Mouse (Mus musculus): Measurements from ENCODE around the gene Aqp5. TPM values are rescaled to one million over a fixed set of nuclear protein-coding genes. Genes with fewer than 3 reads are reported as not detected.

The Aqp5 gene
- polyA plus RNA-seq, 1 experiment from 2014 or later: 0.27 TPM

DNA sequence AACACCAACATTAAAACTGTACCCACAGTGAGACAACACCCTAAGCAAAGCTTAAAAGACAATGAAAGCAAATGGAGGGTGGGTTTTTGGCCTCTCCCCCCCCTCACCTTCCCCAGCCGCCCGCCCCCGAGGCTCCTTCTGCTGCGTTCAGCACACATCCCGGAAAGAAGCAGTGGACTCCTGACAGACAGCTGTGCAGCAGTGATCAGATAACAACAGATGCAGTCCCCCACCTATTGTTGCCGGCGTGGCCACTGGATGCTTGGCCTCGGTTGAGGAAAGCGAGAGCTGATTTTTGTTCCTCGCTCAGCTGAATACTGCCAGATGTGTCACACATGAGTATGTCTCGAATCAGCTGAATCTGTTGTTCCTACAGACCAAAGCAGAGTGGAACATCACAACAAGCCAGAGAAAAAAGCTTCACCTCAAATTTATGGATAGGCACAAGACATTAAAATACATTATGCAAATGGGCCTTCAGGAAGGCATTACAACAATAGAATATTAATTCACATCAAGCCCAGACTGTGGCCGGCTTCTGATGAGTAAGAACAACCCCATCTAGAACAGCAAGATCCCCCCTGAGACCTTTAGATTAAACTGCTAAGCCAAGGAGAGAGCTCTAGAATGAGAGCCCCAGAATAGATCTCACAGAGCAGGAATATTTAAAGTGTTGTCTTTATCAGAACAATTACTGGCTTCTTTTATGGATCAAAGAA lies 47.0 kb downstream of the Aqp5 start:
- no peak overlapping the region for H3K4me3 ChIP-seq (ENCODE audit: low read depth, low read length)
- no peaks in the 10 kb centered on the region for H3K4me1 ChIP-seq (ENCODE audit: control insufficient read depth, insufficient read depth, low read length)
- ATAC-seq (ENCODE audit: insufficient read depth, low FRiP score, low TSS enrichment) (no peak), DNase-seq (ENCODE audit: low spot score) (peak; percentile 44)
- no peaks in the 10 kb centered on the region for H3K9me3 ChIP-seq (ENCODE audit: control insufficient read depth, low read length)
- peak overlapping the region; percentile 33; the same call in 1 of the 2 replicates for H3K9ac ChIP-seq (ENCODE audit: low read length)
- H3K36me3 ChIP-seq (ENCODE audit: control insufficient read depth, insufficient read depth, low read length): peaks cover 15% of the 10 kb centered on the region
- no peaks in the 10 kb centered on the region for H3K27me3 ChIP-seq (ENCODE audit: control insufficient read depth, insufficient read depth, low read length)
- H3K4me2 ChIP-seq (ENCODE audit: low read depth): no peak overlapping the region
- 72% methylated on average over 12 of the region's 12 CpGs for WGBS
- peak overlapping the region; percentile 78 for H3K27ac ChIP-seq (ENCODE audit: low read depth, low read length)

DNA sequence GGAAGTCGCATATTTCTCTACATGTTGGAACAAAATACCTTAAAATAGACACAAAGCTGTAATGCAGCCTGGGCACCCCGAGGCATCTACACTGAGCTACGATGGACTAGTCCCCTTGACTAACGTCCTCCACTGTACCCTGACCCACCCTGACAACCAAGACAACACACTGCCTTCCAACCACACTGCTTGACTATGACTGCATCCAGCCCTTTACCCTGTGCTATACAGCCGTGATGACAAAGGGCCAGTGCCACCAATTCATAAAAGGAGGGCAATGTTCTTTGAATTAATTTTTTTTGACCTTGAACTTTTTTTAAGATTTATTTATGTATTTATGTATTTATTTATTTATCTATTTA lies 47.5 kb downstream of the Aqp5 start:
- H3K4me2 ChIP-seq (ENCODE audit: low read depth): no peak overlapping the region
- 90% methylated on average over 5 of the region's 5 CpGs for WGBS
- H3K9me3 ChIP-seq (ENCODE audit: control insufficient read depth, low read length): no peaks in the 10 kb centered on the region
- H3K27ac ChIP-seq (ENCODE audit: low read depth, low read length): peak overlapping the region; percentile 78
- no peaks in the 10 kb centered on the region for H3K27me3 ChIP-seq (ENCODE audit: control insufficient read depth, insufficient read depth, low read length)
- no peak for DNase-seq (ENCODE audit: low spot score)
- H3K36me3 ChIP-seq (ENCODE audit: control insufficient read depth, insufficient read depth, low read length): peaks cover 12% of the 10 kb centered on the region
- ATAC-seq (ENCODE audit: insufficient read depth, low FRiP score, low TSS enrichment): no peak
- H3K4me3 ChIP-seq (ENCODE audit: low read depth, low read length): no peak overlapping the region
- H3K4me1 ChIP-seq (ENCODE audit: control insufficient read depth, insufficient read depth, low read length): no peaks in the 10 kb centered on the region
- no peak overlapping the region for H3K9ac ChIP-seq (ENCODE audit: low read length)

DNA sequence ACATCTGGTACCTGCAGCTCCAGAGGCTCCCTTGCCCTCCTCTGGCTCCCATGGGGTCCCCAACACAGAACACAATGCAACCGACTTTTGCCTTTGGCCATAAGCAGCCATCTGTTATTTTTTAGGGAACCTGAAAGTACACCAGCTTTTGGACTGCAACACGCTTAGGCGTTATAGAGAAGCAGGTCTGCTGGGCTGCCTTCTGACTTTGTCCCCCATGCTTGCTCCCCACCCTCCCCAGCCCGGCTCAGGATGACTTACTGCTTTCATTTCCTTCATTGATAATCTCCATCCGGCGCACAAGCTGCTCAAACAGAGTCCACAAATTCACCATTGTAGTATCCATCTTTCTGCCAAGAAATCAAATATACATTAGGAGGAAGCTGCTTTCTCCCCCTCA lies 52.0 kb downstream of the Aqp5 start:
- DNase-seq (ENCODE audit: low spot score) (no peak), ATAC-seq (ENCODE audit: insufficient read depth, low FRiP score, low TSS enrichment) (no peak)
- Histone ChIP-seq H3K4me2 (ENCODE audit: low read depth) (no peak overlapping the region), H3K9me3 (ENCODE audit: control insufficient read depth, low read length) (no peaks in the 10 kb centered on the region), H3K4me3 (ENCODE audit: low read depth, low read length) (no peak overlapping the region), H3K27ac (ENCODE audit: low read depth, low read length) (peak overlapping the region; percentile 64), H3K4me1 (ENCODE audit: control insufficient read depth, insufficient read depth, low read length) (peaks cover 18% of the 10 kb centered on the region), H3K27me3 (ENCODE audit: control insufficient read depth, insufficient read depth, low read length) (no peaks in the 10 kb centered on the region), H3K36me3 (ENCODE audit: control insufficient read depth, insufficient read depth, low read length) (peaks cover 3% of the 10 kb centered on the region), H3K9ac (ENCODE audit: low read length) (no peak overlapping the region)
- WGBS: 73% methylated on average over 6 of the region's 6 CpGs

- Histone ChIP-seq H3K27ac (ENCODE audit: low read depth, low read length) (no peak overlapping the region), H3K4me2 (ENCODE audit: low read depth) (no peak overlapping the region), H3K27me3 (ENCODE audit: control insufficient read depth, insufficient read depth, low read length) (no peaks in the 10 kb centered on the region), H3K4me1 (ENCODE audit: control insufficient read depth, insufficient read depth, low read length) (peaks cover 27% of the 10 kb centered on the region), H3K9ac (ENCODE audit: low read length) (no peak overlapping the region), H3K4me3 (ENCODE audit: low read depth, low read length) (no peak overlapping the region), H3K36me3 (ENCODE audit: control insufficient read depth, insufficient read depth, low read length) (peaks cover 3% of the 10 kb centered on the region), H3K9me3 (ENCODE audit: control insufficient read depth, low read length) (no peaks in the 10 kb centered on the region)
- DNase-seq (ENCODE audit: low spot score) (no peak), ATAC-seq (ENCODE audit: insufficient read depth, low FRiP score, low TSS enrichment) (no peak)
- WGBS: 80% methylated on average over 10 of the region's 10 CpGs
These were observed 53.2 kb downstream of the Aqp5 start for GRCm38 (mm10) chr15:99643832-99644231.

Other genes with a start within 250 kb of the Aqp5 start
- gene Fmnl3, start 220.3 kb upstream of the Aqp5 start, polyA plus RNA-seq (2014; fragmentation: Nextera tagmentation; extraction: Ambion mirVana): 13.7 and 14.5 TPM in 2 replicates
- 237 and 246 TPM in 2 replicates for gene Tmbim6, start 197.9 kb upstream of the Aqp5 start, polyA plus RNA-seq (2014; fragmentation: Nextera tagmentation; extraction: Ambion mirVana)
- 14.9 TPM in 2 replicates for gene Nckap5l, start 133.0 kb upstream of the Aqp5 start, polyA plus RNA-seq (2014; fragmentation: Nextera tagmentation; extraction: Ambion mirVana)
- gene Bcdin3d, start 116.1 kb upstream of the Aqp5 start, polyA plus RNA-seq (2014; fragmentation: Nextera tagmentation; extraction: Ambion mirVana): 17.6 and 18.1 TPM in 2 replicates
- 1.5 and 2.3 TPM in 2 replicates for gene Faim2, start 62.6 kb upstream of the Aqp5 start, polyA plus RNA-seq (2014; fragmentation: Nextera tagmentation; extraction: Ambion mirVana)
- not detected in 2 replicates for gene Aqp2, start 11.7 kb upstream of the Aqp5 start, polyA plus RNA-seq (2014; fragmentation: Nextera tagmentation; extraction: Ambion mirVana)
- 0.64 and 0.66 TPM in 2 replicates for gene Aqp6, start 10.6 kb downstream of the Aqp5 start, polyA plus RNA-seq (2014; fragmentation: Nextera tagmentation; extraction: Ambion mirVana)
- 175 and 185 TPM in 2 replicates for gene Racgap1, start 60.9 kb downstream of the Aqp5 start, polyA plus RNA-seq (2014; fragmentation: Nextera tagmentation; extraction: Ambion mirVana)
- 15.1 and 17.0 TPM in 2 replicates for gene Asic1, start 79.6 kb downstream of the Aqp5 start, polyA plus RNA-seq (2014; fragmentation: Nextera tagmentation; extraction: Ambion mirVana)
- 117 and 135 TPM in 2 replicates for gene Smarcd1, start 111.3 kb downstream of the Aqp5 start, polyA plus RNA-seq (2014; fragmentation: Nextera tagmentation; extraction: Ambion mirVana)
- not detected in 2 replicates for gene Gm17349, start 114.7 kb downstream of the Aqp5 start, polyA plus RNA-seq (2014; fragmentation: Nextera tagmentation; extraction: Ambion mirVana)
- gene Gpd1, start 126.7 kb downstream of the Aqp5 start, polyA plus RNA-seq (2014; fragmentation: Nextera tagmentation; extraction: Ambion mirVana): 0.32 and 0.33 TPM in 2 replicates
- 134 and 135 TPM in 2 replicates for gene Cox14, start 134.8 kb downstream of the Aqp5 start, polyA plus RNA-seq (2014; fragmentation: Nextera tagmentation; extraction: Ambion mirVana)
- 65.1 and 69.7 TPM in 2 replicates for gene Cers5, start 182.1 kb downstream of the Aqp5 start, polyA plus RNA-seq (2014; fragmentation: Nextera tagmentation; extraction: Ambion mirVana)